ENCODE assay signal across 36 mouse cellular contexts in genomic region chr16:26500738-26501137, GRCm38 (mm10). TPM values are rescaled to one million over a fixed set of nuclear protein-coding genes. Genes with fewer than 3 reads are reported as not detected.
DNase-seq lines count a peak whose midpoint lies in the region; ATAC-seq and TF ChIP-seq lines count a peak whose summit lies in the region.
"Had no signal": no experiment of that assay in that cellular context is flagged by ENCODE, and none has a peak within 500 bp of the region (broad histone marks: within the 10 kb centered on the region; RNA-seq: fewer than 3 reads in every experiment).

No protein-coding gene starts in this region.

- DNase-seq in heart, adult 2 months: no peak
- no peak for DNase-seq in heart, postnatal 36 days
- DNase-seq in 3T3-L1 (ENCODE audit: low read depth, low spot score): peak; percentile 10
- DNase-seq: adrenal gland, adult 8-10 months; adrenal gland, postnatal 25 days; cerebellum, adult 11-12 months; cerebellum, adult 8-10 months; cerebellum, postnatal 10 days; cerebellum, postnatal 36 days; embryo, embryonic 11 days; gastrocnemius, postnatal 10 days; gastrocnemius, postnatal 36 days; kidney, adult 11 months; kidney, adult 8-10 months had no signal

- no peaks in the 10 kb centered on the region for H3K79me2 ChIP-seq in heart, adult 2 months (replicated peaks; ENCODE audit: control insufficient read depth, insufficient read depth, low read length)

- WGBS in heart, embryonic 11.5 days (ENCODE audit: insufficient replicate concordance): 59% methylated on average over 3 of the region's 3 CpGs
- WGBS in heart, adult 2 months: 49% methylated on average over 3 of the region's 3 CpGs
- 36% methylated on average over 3 of the region's 3 CpGs for WGBS in heart, embryonic 14.5 days

- H3K9me3 ChIP-seq in heart, embryonic 11.5 days (replicated peaks; ENCODE audit: control insufficient read depth, low read length): no peaks in the 10 kb centered on the region
- no peaks in the 10 kb centered on the region for H3K9me3 ChIP-seq in heart, embryonic 14.5 days (ENCODE audit: control insufficient read depth, low read length)
- H3K9me3 ChIP-seq: embryonic facial prominence, embryonic 10.5 days; embryonic facial prominence, embryonic 13.5 days; forebrain, embryonic 12.5 days; forebrain, embryonic 15.5 days; heart, embryonic 15.5 days; hindbrain, embryonic 10.5 days; hindbrain, embryonic 13.5 days; intestine, embryonic 15.5 days; kidney, embryonic 15.5 days had no signal

- no peak for TF ChIP-seq EP300 in heart, adult 2 months (IDR thresholded peaks at IDR 0.05; ENCODE audit: insufficient read depth, low read depth, low read length)

- H3K36me3 ChIP-seq in heart, embryonic 11.5 days (ENCODE audit: control insufficient read depth, insufficient read depth, low read length): no peaks in the 10 kb centered on the region
- no peaks in the 10 kb centered on the region for H3K36me3 ChIP-seq in heart, adult 2 months (ENCODE audit: control insufficient read depth, insufficient read depth, low read length)
- H3K36me3 ChIP-seq in heart, embryonic 14.5 days (ENCODE audit: control insufficient read depth, insufficient read depth, low read length): no peaks in the 10 kb centered on the region
- H3K36me3 ChIP-seq: embryonic facial prominence, embryonic 10.5 days; embryonic facial prominence, embryonic 13.5 days; forebrain, embryonic 12.5 days; forebrain, embryonic 15.5 days; heart, embryonic 15.5 days; hindbrain, embryonic 10.5 days; hindbrain, embryonic 13.5 days; intestine, embryonic 15.5 days; kidney, embryonic 15.5 days had no signal

- H3K4me3 ChIP-seq in heart, embryonic 11.5 days (ENCODE audit: low read depth, low read length): no peak overlapping the region
- no peak overlapping the region for H3K4me3 ChIP-seq in heart, adult 2 months
- H3K4me3 ChIP-seq in heart, embryonic 14.5 days (ENCODE audit: control insufficient read depth in 1 of 2, insufficient read depth in 1 of 2, low read depth in 1 of 2, low read length in 2 of 2): no peak overlapping the region
- H3K4me3 ChIP-seq: embryonic facial prominence, embryonic 10.5 days; embryonic facial prominence, embryonic 13.5 days; erythroblast, embryonic 14.5 days; forebrain, embryonic 12.5 days; forebrain, embryonic 15.5 days; heart, embryonic 15.5 days; hindbrain, embryonic 10.5 days; hindbrain, embryonic 13.5 days; intestine, embryonic 15.5 days; kidney, embryonic 15.5 days had no signal

- intact Hi-C loops in heart, adult 2 months (cut with DNase I): no loop called here
- intact Hi-C loops in heart, postnatal 36 days (cut with DNase I): no loop called here

- no peak for TF ChIP-seq POLR2A in heart, adult 2 months (IDR thresholded peaks at IDR 0.05; ENCODE audit: insufficient read depth, low read depth, low read length)

- H3K27ac ChIP-seq in heart, embryonic 11.5 days (ENCODE audit: low read depth, low read length): peak overlapping the region; percentile 59
- H3K27ac ChIP-seq in heart, adult 2 months: no peak overlapping the region
- peak overlapping the region; percentile 60 to 65 for H3K27ac ChIP-seq in heart, embryonic 14.5 days (replicated peaks in 1 of 2; ENCODE audit: control insufficient read depth in 1 of 2, insufficient read depth in 1 of 2, low read depth in 2 of 2, low read length in 2 of 2)
- H3K27ac ChIP-seq: embryonic facial prominence, embryonic 10.5 days; embryonic facial prominence, embryonic 13.5 days; forebrain, embryonic 12.5 days; forebrain, embryonic 15.5 days; heart, embryonic 15.5 days; hindbrain, embryonic 10.5 days; hindbrain, embryonic 13.5 days; intestine, embryonic 15.5 days; kidney, embryonic 15.5 days had no signal

- no peaks in the 10 kb centered on the region for H3K27me3 ChIP-seq in heart, embryonic 11.5 days (ENCODE audit: control insufficient read depth, insufficient read depth, low read length)
- H3K27me3 ChIP-seq in heart, adult 2 months (ENCODE audit: control insufficient read depth, insufficient read depth, low read length): no peaks in the 10 kb centered on the region
- no peaks in the 10 kb centered on the region for H3K27me3 ChIP-seq in heart, embryonic 14.5 days (ENCODE audit: control insufficient read depth, insufficient read depth, low read length)
- H3K27me3 ChIP-seq: embryonic facial prominence, embryonic 13.5 days; forebrain, embryonic 12.5 days; forebrain, embryonic 15.5 days; heart, embryonic 15.5 days; hindbrain, embryonic 13.5 days; intestine, embryonic 15.5 days; kidney, embryonic 15.5 days had no signal

- H3K4me2 ChIP-seq in heart, embryonic 11.5 days: no peak overlapping the region
- peak overlapping the region; percentile 3; the same call in 1 of the 2 replicates for H3K4me2 ChIP-seq in heart, embryonic 14.5 days (ENCODE audit: low read length)
- H3K4me2 ChIP-seq: embryonic facial prominence, embryonic 13.5 days; forebrain, embryonic 12.5 days; forebrain, embryonic 15.5 days; heart, embryonic 15.5 days; hindbrain, embryonic 13.5 days; intestine, embryonic 15.5 days; kidney, embryonic 15.5 days had no signal

- ATAC-seq in heart, embryonic 11.5 days (replicated peaks; ENCODE audit: insufficient number of reproducible peaks, low FRiP score, low TSS enrichment): no peak
- ATAC-seq in heart, embryonic 14.5 days (ENCODE audit: insufficient number of reproducible peaks, insufficient read depth, low FRiP score, low read depth): no peak
- no peak for ATAC-seq in frontal cortex, adult (ENCODE audit: low TSS enrichment)
- ATAC-seq: activated CD4-positive, CD25-positive, alpha-beta regulatory T cell, adult 4 months; CD4-positive, CD25-positive, alpha-beta regulatory T cell, adult 4 months; forebrain, embryonic 15.5 days; hindbrain, embryonic 16.5 days; intestine, embryonic 15.5 days had no signal

- no peaks in the 10 kb centered on the region; the same call in 1 of the 2 replicates for H3K4me1 ChIP-seq in heart, embryonic 11.5 days (ENCODE audit: control insufficient read depth, insufficient read depth, low read length)
- H3K4me1 ChIP-seq in heart, adult 2 months (ENCODE audit: control insufficient read depth, insufficient read depth, low read length): no peaks in the 10 kb centered on the region
- peaks cover 0 to 7% of the 10 kb centered on the region in 2 experiments; a peak in 1 of 4 replicates for H3K4me1 ChIP-seq in heart, embryonic 14.5 days (ENCODE audit: control insufficient read depth in 2 of 2, insufficient read depth in 2 of 2, low read length in 2 of 2)
- H3K4me1 ChIP-seq: embryonic facial prominence, embryonic 10.5 days; embryonic facial prominence, embryonic 13.5 days; forebrain, embryonic 12.5 days; forebrain, embryonic 15.5 days; hindbrain, embryonic 10.5 days; hindbrain, embryonic 13.5 days; intestine, embryonic 15.5 days had no signal

- TF ChIP-seq CTCF in heart, adult 2 months (IDR thresholded peaks at IDR 0.05): no peak

- H3K9ac ChIP-seq in heart, embryonic 11.5 days (ENCODE audit: low read depth, low read length): no peak overlapping the region
- no peak overlapping the region for H3K9ac ChIP-seq in heart, adult 2 months (ENCODE audit: low read depth, low read length)
- no peak overlapping the region for H3K9ac ChIP-seq in heart, embryonic 14.5 days (ENCODE audit: low read length)
- H3K9ac ChIP-seq: embryonic facial prominence, embryonic 13.5 days; forebrain, embryonic 12.5 days; forebrain, embryonic 15.5 days; heart, embryonic 15.5 days; hindbrain, embryonic 13.5 days; intestine, embryonic 15.5 days; kidney, embryonic 15.5 days had no signal

RNA-seq across cellular contexts. Expression of gene Tmem207, which starts 25.8 kb away (rescaled TPM):
- polyA plus RNA-seq in heart, embryonic 11.5 days (2014; fragmentation: Nextera tagmentation; extraction: Ambion mirVana): not detected in 2 replicates
- not detected for total RNA-seq in heart, adult 2 months (2021)
- polyA plus RNA-seq in heart, adult 2 months (2012; rRNA removed): not detected in 2 replicates
- not detected in 2 replicates for polyA plus RNA-seq in heart, embryonic 14.5 days (2014; fragmentation: Nextera tagmentation; extraction: Ambion mirVana)
- not detected for total RNA-seq in heart, postnatal 36 days (2021)
- total RNA-seq: adrenal gland, adult 8-10 months; ES-E14; gastrocnemius, adult 18-20 months; gastrocnemius, postnatal 10 days; gastrocnemius, postnatal 36 days; granulocyte monocyte progenitor cell, adult 5-6 weeks had no signal
- polyA plus RNA-seq: activated CD4-positive, CD25-positive, alpha-beta regulatory T cell, adult 4 months; C2C12; CD4-positive, CD25-positive, alpha-beta regulatory T cell, adult 4 months; cortical plate, adult 2 months; embryonic facial prominence, embryonic 10.5 days; embryonic facial prominence, embryonic 13.5 days; erythroblast, embryonic 14.5 days; forebrain, embryonic 15.5 days; heart, embryonic 15.5 days; hindbrain, embryonic 16.5 days; intestine, embryonic 15.5 days; kidney, embryonic 15.5 days had no signal

RNA-seq across cellular contexts. Expression of gene Cldn16, which starts 37.8 kb away (rescaled TPM):
- not detected in 2 replicates for polyA plus RNA-seq in heart, embryonic 11.5 days (2014; fragmentation: Nextera tagmentation; extraction: Ambion mirVana)
- not detected for total RNA-seq in heart, adult 2 months (2021)
- not detected in 2 replicates for polyA plus RNA-seq in heart, adult 2 months (2012; rRNA removed)
- polyA plus RNA-seq in heart, embryonic 14.5 days (2014; fragmentation: Nextera tagmentation; extraction: Ambion mirVana): not detected in 2 replicates
- not detected for total RNA-seq in heart, postnatal 36 days (2021)
- total RNA-seq: adrenal gland, adult 8-10 months; adrenal gland, postnatal 25 days; ES-E14; gastrocnemius, adult 18-20 months; gastrocnemius, postnatal 10 days; gastrocnemius, postnatal 36 days; granulocyte monocyte progenitor cell, adult 5-6 weeks had no signal
- polyA plus RNA-seq: activated CD4-positive, CD25-positive, alpha-beta regulatory T cell, adult 4 months; brain, embryonic 14.5 days; C2C12; CD4-positive, CD25-positive, alpha-beta regulatory T cell, adult 4 months; cortical plate, adult 2 months; embryonic facial prominence, embryonic 10.5 days; embryonic facial prominence, embryonic 13.5 days; erythroblast, embryonic 14.5 days; forebrain, embryonic 12.5 days; forebrain, embryonic 15.5 days; heart, embryonic 15.5 days; hindbrain, embryonic 10.5 days; hindbrain, embryonic 13.5 days; hindbrain, embryonic 16.5 days; intestine, embryonic 15.5 days had no signal
